ENCODE assay signal across 8 mouse cellular contexts in genomic region chr10:79997034-79997760, GRCm38 (mm10). TPM values are rescaled to one million over a fixed set of nuclear protein-coding genes. Genes with fewer than 3 reads are reported as not detected.
DNase-seq lines count a peak whose midpoint lies in the region; ATAC-seq and TF ChIP-seq lines count a peak whose summit lies in the region.

No protein-coding gene starts in this region.

- peaks cover 6% of the 10 kb centered on the region; the same call in 1 of the 2 replicates for H3K27me3 ChIP-seq in heart, embryonic 16.5 days (ENCODE audit: control insufficient read depth, insufficient read depth, low read length)

- peak overlapping the region; percentile 73; the same call in 1 of the 2 replicates for H3K9ac ChIP-seq in ES-E14 (ENCODE audit: insufficient read depth, low read depth, low read length, poor library complexity, severe bottlenecking)
- peak overlapping the region; percentile 78 for H3K9ac ChIP-seq in heart, embryonic 16.5 days (ENCODE audit: low read length)

- peaks cover 0 to 12% of the 10 kb centered on the region in 2 experiments; a peak in 1 of 4 replicates for H3K4me1 ChIP-seq in ES-E14 (ENCODE audit: control insufficient read depth in 2 of 2, insufficient read depth in 2 of 2, low read length in 2 of 2, poor library complexity in 1 of 2)
- H3K4me1 ChIP-seq in heart, embryonic 16.5 days (ENCODE audit: control insufficient read depth, insufficient read depth, low read length), result peaks cover 18% of the 10 kb centered on the region

- H3K4me2 ChIP-seq in heart, embryonic 16.5 days (ENCODE audit: low read depth, low read length), result peak overlapping the region; percentile 89

- DNase-seq in ES-E14 (ENCODE audit: low read depth, low spot score), result peak; percentile 87
- peak; percentile 72 for DNase-seq in brain, embryonic 18.5 days (ENCODE audit: low read depth, low spot score)
- peak; percentile 71 to 85 for DNase-seq in kidney, postnatal 25 days
- peak; percentile 76 for DNase-seq in lung, postnatal 10 days
- DNase-seq in retina, postnatal 7 days (ENCODE audit: low read depth, low spot score), result peak; percentile 43
- peak; percentile 84 for DNase-seq in thymus, postnatal 4 days

- H3K27ac ChIP-seq in ES-E14 (ENCODE audit: insufficient read depth, low read depth, low read length, poor library complexity, severe bottlenecking), result no peak overlapping the region
- H3K27ac ChIP-seq in heart, embryonic 16.5 days (ENCODE audit: low read length), result peak overlapping the region; percentile 71; the same call in 1 of the 2 replicates

- H3K36me3 ChIP-seq in ES-E14 (ENCODE audit: control insufficient read depth, insufficient read depth, low read length, poor library complexity, severe bottlenecking), result peaks cover 14% of the 10 kb centered on the region; the same call in 1 of the 2 replicates
- H3K36me3 ChIP-seq in heart, embryonic 16.5 days (ENCODE audit: control insufficient read depth, insufficient read depth), result peaks cover 22% of the 10 kb centered on the region

- no peaks in the 10 kb centered on the region for H3K9me3 ChIP-seq in ES-E14 (ENCODE audit: control insufficient read depth, insufficient read depth, low read depth, low read length)
- no peaks in the 10 kb centered on the region for H3K9me3 ChIP-seq in heart, embryonic 16.5 days (replicated peaks; ENCODE audit: control insufficient read depth, low read length)

- ATAC-seq in erythroblast, adult 5-6 weeks (replicated peaks; ENCODE audit: low FRiP score, poor library complexity, severe bottlenecking), result peak; percentile 72
- ATAC-seq in heart, embryonic 16.5 days (replicated peaks; ENCODE audit: extremely low read depth, insufficient read depth, low FRiP score), result 0 out of 2 replicates have a peak, but pooled peaks have one; percentile 24

- in situ Hi-C loops in ES-E14 (cut with MboI; ENCODE audit: low sequenced_read_pairs in 2 of 2, unreplicated experiment in 2 of 2), result loop anchor here in 1 of 2 experiments (25.0 kb wide), 1 partner anchor 115 kb away; the partner anchor contains the start of genes Sbno2 and Stk11

- peak overlapping the region; percentile 79 to 94 for H3K4me3 ChIP-seq in ES-E14 (ENCODE audit: insufficient read depth in 1 of 2, low read depth in 1 of 2, low read length in 2 of 2, poor library complexity in 1 of 2, severe bottlenecking in 1 of 2)
- H3K4me3 ChIP-seq in heart, embryonic 16.5 days (ENCODE audit: low read length), result peak overlapping the region; percentile 68

- under 1% methylated on average over 35 of the region's 35 CpGs for WGBS in heart, embryonic 16.5 days

TF ChIP-seq in ES-E14, 5 proteins besides CTCF, POLR2A, EP300 and RAD21:
- no peak for TF ChIP-seq MAFK (IDR thresholded peaks at IDR 0.05; ENCODE audit: insufficient read depth, low read depth, low read length)
- TF ChIP-seq CHD2 (IDR thresholded peaks at IDR 0.05; ENCODE audit: low read depth, low read length), result peak; percentile 56; the same call in 1 of the 2 replicates
- TF ChIP-seq HCFC1 (IDR thresholded peaks at IDR 0.05; ENCODE audit: borderline replicate concordance, insufficient read depth, low read length), result no peak
- TF ChIP-seq ZC3H11A (IDR thresholded peaks at IDR 0.05; ENCODE audit: borderline replicate concordance, low read depth, low read length), result no peak

RNA-seq across cellular contexts. Expression of gene Abca7, which starts 0.9 kb away (rescaled TPM):
- 8.8 and 18.9 TPM in 2 replicates for total RNA-seq in ES-E14 (2012; rRNA removed)
- 14.4 and 18.2 TPM in 2 replicates for total RNA-seq in erythroblast, adult 5-6 weeks (2015; ENCODE audit: low replicate concordance)
- total RNA-seq in erythroblast, adult 5-6 weeks (2017; ENCODE audit: low replicate concordance), result 19.4 and 27.7 TPM in 2 replicates
- polyA plus RNA-seq in heart, embryonic 16.5 days (2015; fragmentation: Nextera tagmentation; extraction: Ambion mirVana), result 3.2 TPM in 2 replicates

RNA-seq across cellular contexts. Expression of gene Cnn2, which starts 8.8 kb away (rescaled TPM):
- total RNA-seq in ES-E14 (2012; rRNA removed), result 94.1 and 159 TPM in 2 replicates
- total RNA-seq in erythroblast, adult 5-6 weeks (2015; ENCODE audit: low replicate concordance), result 33.8 and 46.6 TPM in 2 replicates
- 30.0 and 73.0 TPM in 2 replicates for total RNA-seq in erythroblast, adult 5-6 weeks (2017; ENCODE audit: low replicate concordance)
- 218 and 255 TPM in 2 replicates for polyA plus RNA-seq in heart, embryonic 16.5 days (2015; fragmentation: Nextera tagmentation; extraction: Ambion mirVana)

RNA-seq across cellular contexts. Expression of gene Tmem259, which starts 13.1 kb away (rescaled TPM):
- 127 and 220 TPM in 2 replicates for total RNA-seq in ES-E14 (2012; rRNA removed)
- total RNA-seq in erythroblast, adult 5-6 weeks (2015; ENCODE audit: low replicate concordance), result 13.6 and 29.6 TPM in 2 replicates
- total RNA-seq in erythroblast, adult 5-6 weeks (2017; ENCODE audit: low replicate concordance), result 12.8 and 22.6 TPM in 2 replicates
- polyA plus RNA-seq in heart, embryonic 16.5 days (2015; fragmentation: Nextera tagmentation; extraction: Ambion mirVana), result 10.6 and 13.5 TPM in 2 replicates

RNA-seq across cellular contexts. Expression of gene Arhgap45, which starts 19.3 kb away (rescaled TPM):
- total RNA-seq in ES-E14 (2012; rRNA removed), result 17.0 and 20.9 TPM in 2 replicates
- 23.1 and 31.6 TPM in 2 replicates for total RNA-seq in erythroblast, adult 5-6 weeks (2015; ENCODE audit: low replicate concordance)
- total RNA-seq in erythroblast, adult 5-6 weeks (2017; ENCODE audit: low replicate concordance), result 28.6 and 35.8 TPM in 2 replicates
- polyA plus RNA-seq in heart, embryonic 16.5 days (2015; fragmentation: Nextera tagmentation; extraction: Ambion mirVana), result 10.9 and 17.7 TPM in 2 replicates

RNA-seq across cellular contexts. Expression of gene Grin3b, which starts 26.7 kb away (rescaled TPM):
- 0.36 and 0.74 TPM in 2 replicates for total RNA-seq in ES-E14 (2012; rRNA removed)
- not detected in 2 replicates for total RNA-seq in erythroblast, adult 5-6 weeks (2015; ENCODE audit: low replicate concordance)
- not detected in 2 replicates for total RNA-seq in erythroblast, adult 5-6 weeks (2017; ENCODE audit: low replicate concordance)
- 0.25 and 0.35 TPM in 2 replicates for polyA plus RNA-seq in heart, embryonic 16.5 days (2015; fragmentation: Nextera tagmentation; extraction: Ambion mirVana)
